In the genomic region with DNA sequence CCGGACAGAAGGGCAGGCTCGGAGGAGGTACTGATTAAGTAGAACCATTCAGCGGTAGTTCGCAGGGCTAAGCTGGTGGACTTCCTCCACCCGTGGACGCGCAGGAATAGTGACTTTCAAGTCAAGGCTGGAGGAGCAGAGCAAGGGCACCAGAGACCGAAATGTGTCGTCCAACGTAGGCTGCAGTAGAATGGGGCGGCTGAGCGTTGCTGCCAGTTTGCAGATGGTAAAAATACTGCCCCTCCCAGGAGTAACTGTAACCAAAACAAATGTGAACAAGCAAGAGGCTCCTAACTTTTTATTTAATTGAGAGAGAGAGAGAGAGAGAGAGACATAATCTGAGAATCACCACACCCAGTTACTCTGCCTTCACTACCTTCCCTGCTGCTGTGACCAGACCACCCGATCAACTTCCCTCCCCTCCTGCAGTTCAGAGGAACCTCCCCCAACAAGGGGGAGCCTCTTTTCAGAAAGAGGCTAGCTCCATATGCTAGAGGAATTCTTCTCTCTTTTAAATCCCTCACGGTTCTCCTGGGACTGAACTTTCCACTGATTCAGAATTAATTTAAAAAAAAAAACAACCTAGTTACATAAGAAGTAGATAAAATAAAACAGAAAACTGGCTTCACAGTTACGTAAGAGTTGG, we compare ENCODE assay signal across 13 mouse cellular contexts. TPM values are rescaled to one million over a fixed set of nuclear protein-coding genes. Genes with fewer than 3 reads are reported as not detected.
DNase-seq lines count a peak whose midpoint lies in the region; ATAC-seq and TF ChIP-seq lines count a peak whose summit lies in the region.
"Had no signal": no experiment of that assay in that cellular context is flagged by ENCODE, and none has a peak within 500 bp of the region (broad histone marks: within the 10 kb centered on the region; RNA-seq: fewer than 3 reads in every experiment).

No protein-coding gene starts in this region.

- H3K27ac ChIP-seq in heart, embryonic 12.5 days (ENCODE audit: poor library complexity, severe bottlenecking) = no peak overlapping the region
- H3K27ac ChIP-seq in midbrain, embryonic 10.5 days (replicated peaks) = 0 out of 2 replicates have a peak overlapping the region, but pooled peaks have one; percentile 10
- H3K27ac ChIP-seq in midbrain, embryonic 13.5 days = no peak overlapping the region
- H3K27ac ChIP-seq in embryonic facial prominence, embryonic 12.5 days = peak overlapping the region; percentile 90
- H3K27ac ChIP-seq in midbrain, postnatal 0 days (ENCODE audit: low read depth, low read length) = no peak overlapping the region
- H3K27ac ChIP-seq: liver, embryonic 14.5 days had no signal

- H3K36me3 ChIP-seq in heart, embryonic 12.5 days = no peaks in the 10 kb centered on the region
- H3K36me3 ChIP-seq in midbrain, embryonic 10.5 days = no peaks in the 10 kb centered on the region
- H3K36me3 ChIP-seq in midbrain, embryonic 13.5 days = no peaks in the 10 kb centered on the region
- H3K36me3 ChIP-seq in embryonic facial prominence, embryonic 12.5 days = no peaks in the 10 kb centered on the region
- no peaks in the 10 kb centered on the region for H3K36me3 ChIP-seq in midbrain, postnatal 0 days (ENCODE audit: insufficient read depth, low read length)

- no peaks in the 10 kb centered on the region for H3K9me3 ChIP-seq in heart, embryonic 12.5 days (replicated peaks)
- H3K9me3 ChIP-seq in midbrain, embryonic 10.5 days (replicated peaks) = no peaks in the 10 kb centered on the region
- H3K9me3 ChIP-seq in midbrain, embryonic 13.5 days = no peaks in the 10 kb centered on the region
- no peaks in the 10 kb centered on the region for H3K9me3 ChIP-seq in embryonic facial prominence, embryonic 12.5 days
- H3K9me3 ChIP-seq in midbrain, postnatal 0 days (ENCODE audit: low read length) = no peaks in the 10 kb centered on the region

- ATAC-seq in heart, embryonic 12.5 days (ENCODE audit: insufficient number of reproducible peaks, low FRiP score) = no peak
- no peak for ATAC-seq in midbrain, embryonic 13.5 days
- 0 out of 2 replicates have a peak, but pooled peaks have one; percentile 30 for ATAC-seq in embryonic facial prominence, embryonic 12.5 days (ENCODE audit: insufficient number of reproducible peaks, insufficient read depth, low FRiP score, low TSS enrichment)
- peak; percentile 44; the same call in 1 of the 2 replicates for ATAC-seq in midbrain, postnatal 0 days (ENCODE audit: low FRiP score)
- no peak for ATAC-seq in granulocyte monocyte progenitor cell, adult 5-6 weeks (replicated peaks; ENCODE audit: poor library complexity, severe bottlenecking)
- ATAC-seq: inflammation-experienced regulatory T-cells, adult 6 months had no signal

- H3K4me3 ChIP-seq in heart, embryonic 12.5 days = no peak overlapping the region
- no peak overlapping the region for H3K4me3 ChIP-seq in midbrain, embryonic 10.5 days
- no peak overlapping the region for H3K4me3 ChIP-seq in midbrain, embryonic 13.5 days (replicated peaks)
- H3K4me3 ChIP-seq in embryonic facial prominence, embryonic 12.5 days = no peak overlapping the region
- H3K4me3 ChIP-seq in midbrain, postnatal 0 days (ENCODE audit: low read depth, low read length) = no peak overlapping the region

- DNase-seq in heart, postnatal 4 days = no peak
- peak; percentile 15 for DNase-seq in midbrain, embryonic 10.5 days (ENCODE audit: low spot score)
- DNase-seq in midbrain, postnatal 0 days (ENCODE audit: low spot score) = no peak
- DNase-seq in adrenal gland, adult 2 months = no peak
- DNase-seq: thymus, adult 2 months had no signal

- peaks cover 12% of the 10 kb centered on the region for H3K4me1 ChIP-seq in heart, embryonic 12.5 days (replicated peaks)
- H3K4me1 ChIP-seq in midbrain, embryonic 10.5 days = peaks cover 49% of the 10 kb centered on the region
- peaks cover 38% of the 10 kb centered on the region for H3K4me1 ChIP-seq in midbrain, embryonic 13.5 days (replicated peaks)
- H3K4me1 ChIP-seq in embryonic facial prominence, embryonic 12.5 days = peaks cover 16% of the 10 kb centered on the region
- H3K4me1 ChIP-seq in midbrain, postnatal 0 days (ENCODE audit: insufficient read depth, low read length) = no peaks in the 10 kb centered on the region

- TF ChIP-seq CTCF in midbrain, postnatal 0 days (IDR thresholded peaks at IDR 0.05) = no peak

- no peaks in the 10 kb centered on the region; the same call in 1 of the 2 replicates for H3K27me3 ChIP-seq in heart, embryonic 12.5 days (replicated peaks)
- H3K27me3 ChIP-seq in midbrain, embryonic 10.5 days (ENCODE audit: low read depth, poor library complexity, severe bottlenecking) = peaks cover 13% of the 10 kb centered on the region
- 0 out of 2 replicates have a peak, but pooled peaks cover 4% of the 10 kb centered on the region for H3K27me3 ChIP-seq in midbrain, embryonic 13.5 days
- H3K27me3 ChIP-seq in embryonic facial prominence, embryonic 12.5 days = no peaks in the 10 kb centered on the region
- H3K27me3 ChIP-seq in midbrain, postnatal 0 days (ENCODE audit: insufficient read depth, low read length) = no peaks in the 10 kb centered on the region

- peak overlapping the region; percentile 33 for H3K4me2 ChIP-seq in heart, embryonic 12.5 days
- H3K4me2 ChIP-seq in midbrain, embryonic 13.5 days (replicated peaks) = no peak overlapping the region
- peak overlapping the region; percentile 32 for H3K4me2 ChIP-seq in embryonic facial prominence, embryonic 12.5 days (replicated peaks)
- no peak overlapping the region for H3K4me2 ChIP-seq in midbrain, postnatal 0 days (ENCODE audit: low read depth, low read length, poor library complexity, severe bottlenecking)

- 38% methylated on average over 15 of the region's 15 CpGs for WGBS in heart, embryonic 12.5 days
- 52% methylated on average over 15 of the region's 15 CpGs for WGBS in midbrain, embryonic 10.5 days
- 48% methylated on average over 15 of the region's 15 CpGs for WGBS in midbrain, embryonic 13.5 days
- 33% methylated on average over 15 of the region's 15 CpGs for WGBS in embryonic facial prominence, embryonic 12.5 days
- 43% methylated on average over 15 of the region's 15 CpGs for WGBS in midbrain, postnatal 0 days

- no peak overlapping the region for H3K9ac ChIP-seq in heart, embryonic 12.5 days
- no peak overlapping the region for H3K9ac ChIP-seq in midbrain, embryonic 13.5 days (replicated peaks)
- H3K9ac ChIP-seq in embryonic facial prominence, embryonic 12.5 days = no peak overlapping the region
- no peak overlapping the region for H3K9ac ChIP-seq in midbrain, postnatal 0 days (replicated peaks; ENCODE audit: low read length, poor library complexity, severe bottlenecking)
- H3K9ac ChIP-seq: liver, embryonic 14.5 days had no signal

RNA-seq across cellular contexts. Expression of gene Cnmd, which starts 15.3 kb away (rescaled TPM):
- polyA plus RNA-seq in heart, embryonic 12.5 days (2016; fragmentation: Nextera tagmentation; extraction: Ambion mirVana) = 0.85 and 1.3 TPM in 2 replicates
- total RNA-seq in heart, postnatal 4 days (2021) = under 1 TPM in 1 of 2 experiments, not detected in 1; 0.43 TPM
- 5.3 and 6.3 TPM in 2 replicates for polyA plus RNA-seq in midbrain, embryonic 10.5 days (2016; fragmentation: Nextera tagmentation; extraction: Ambion mirVana)
- 1.1 and 1.2 TPM in 2 replicates for polyA plus RNA-seq in midbrain, embryonic 13.5 days (2015; fragmentation: Nextera tagmentation; extraction: Ambion mirVana)
- polyA plus RNA-seq in embryonic facial prominence, embryonic 12.5 days (2016; fragmentation: Nextera tagmentation; extraction: Ambion mirVana) = 39.4 and 51.2 TPM in 2 replicates
- total RNA-seq in midbrain, postnatal 0 days (2014; rRNA removed) = 2.0 and 3.1 TPM in 2 replicates
- polyA plus RNA-seq in midbrain, postnatal 0 days (2015; fragmentation: Nextera tagmentation; extraction: Ambion mirVana) = 4.0 and 4.3 TPM in 2 replicates
- total RNA-seq in granulocyte monocyte progenitor cell, adult 5-6 weeks (2014; fragmentation: Nextera tagmentation) = not detected in 2 replicates
- not detected in 2 replicates for total RNA-seq in granulocyte monocyte progenitor cell, adult 5-6 weeks (2017)
- total RNA-seq in adrenal gland, adult 2 months (2021) = 1 to 10 TPM; 1.8 to 2.4 TPM
- polyA plus RNA-seq in adrenal gland, adult 2 months (2012; rRNA removed) = not detected in 2 replicates
- polyA plus RNA-seq: inflammation-experienced regulatory T-cells, adult 6 months; large intestine, adult 2 months; small intestine, adult 2 months had no signal

Comparison
In these comparisons a context has a peak if more than half of its experiments do, and no peak if none do; other contexts are left out.
1. ATAC-seq: peak in embryonic facial prominence, embryonic 12.5 days (single experiment) and midbrain, postnatal 0 days (single experiment); none in heart, embryonic 12.5 days (single experiment), midbrain, embryonic 13.5 days (single experiment) and granulocyte monocyte progenitor cell, adult 5-6 weeks (single experiment).
2. H3K27ac ChIP-seq: peak in midbrain, embryonic 10.5 days (single experiment) and embryonic facial prominence, embryonic 12.5 days (single experiment); none in heart, embryonic 12.5 days (single experiment), midbrain, embryonic 13.5 days (single experiment) and midbrain, postnatal 0 days (single experiment).
3. H3K4me2 ChIP-seq: peak in heart, embryonic 12.5 days (single experiment) and embryonic facial prominence, embryonic 12.5 days (single experiment); none in midbrain, embryonic 13.5 days (single experiment) and midbrain, postnatal 0 days (single experiment).